Mouse (Mus musculus): ENCODE measurements at regions not wholly inside any gene's neighbourhood (a gene's known extent, or its start where the extent isn't known, plus 50 kb on each side); places are given as distances from the start of the nearest gene placed in this dataset.

GRCm38 (mm10) chr19:27558199-27558598, 128.6 kb upstream of the Pum3 start:
- 47% methylated on average over 3 of the region's 3 CpGs for WGBS (ENCODE audit: insufficient replicate concordance)

GRCm38 (mm10) chr19:27556697-27557096, 127.1 kb upstream of the Pum3 start:
- H3K9me3 ChIP-seq (replicated peaks): no peaks in the 10 kb centered on the region
- no peak overlapping the region for H3K4me2 ChIP-seq
- H3K4me3 ChIP-seq: no peak overlapping the region
- ATAC-seq: no peak
- H3K27ac ChIP-seq: no peak overlapping the region
- no peaks in the 10 kb centered on the region for H3K36me3 ChIP-seq
- WGBS (ENCODE audit: insufficient replicate concordance): 78% methylated on average over 4 of the region's 4 CpGs
- H3K9ac ChIP-seq: no peak overlapping the region
- H3K27me3 ChIP-seq (replicated peaks): no peaks in the 10 kb centered on the region
- no peaks in the 10 kb centered on the region for H3K4me1 ChIP-seq

More at GRCm38 (mm10) chr19:27558199-27558598, 128.6 kb upstream of the Pum3 start:
- Histone ChIP-seq H3K4me1 (no peaks in the 10 kb centered on the region), H3K4me2 (no peak overlapping the region), H3K27ac (no peak overlapping the region), H3K36me3 (no peaks in the 10 kb centered on the region), H3K9me3 (replicated peaks) (no peaks in the 10 kb centered on the region), H3K4me3 (no peak overlapping the region), H3K9ac (no peak overlapping the region), H3K27me3 (replicated peaks) (no peaks in the 10 kb centered on the region)
- ATAC-seq: no peak

- no peak overlapping the region for H3K4me2 ChIP-seq
- no peak overlapping the region for H3K9ac ChIP-seq
- H3K36me3 ChIP-seq: no peaks in the 10 kb centered on the region
- H3K4me1 ChIP-seq: no peaks in the 10 kb centered on the region
- WGBS (ENCODE audit: insufficient replicate concordance): 85% methylated on average over 4 of the region's 4 CpGs
- no peak overlapping the region for H3K4me3 ChIP-seq
- no peaks in the 10 kb centered on the region for H3K9me3 ChIP-seq (replicated peaks)
- no peaks in the 10 kb centered on the region for H3K27me3 ChIP-seq (replicated peaks)
- ATAC-seq: no peak
- H3K27ac ChIP-seq: no peak overlapping the region
These were observed 125.2 kb upstream of the Pum3 start for GRCm38 (mm10) chr19:27554841-27555240.

- H3K9me3 ChIP-seq (replicated peaks): no peaks in the 10 kb centered on the region
- no peak for ATAC-seq
- WGBS (ENCODE audit: insufficient replicate concordance): 74% methylated on average over 11 of the region's 11 CpGs
These were observed 123.6 kb upstream of the Pum3 start for GRCm38 (mm10) chr19:27553266-27553665.

GRCm38 (mm10) chr19:27537746-27538145, 108.1 kb upstream of the Pum3 start:
- WGBS (ENCODE audit: insufficient replicate concordance): 68% methylated on average over 3 of the region's 3 CpGs
- Histone ChIP-seq H3K4me1 (no peaks in the 10 kb centered on the region), H3K9ac (no peak overlapping the region), H3K27me3 (replicated peaks) (no peaks in the 10 kb centered on the region), H3K4me3 (no peak overlapping the region), H3K9me3 (replicated peaks) (no peaks in the 10 kb centered on the region), H3K27ac (no peak overlapping the region), H3K36me3 (no peaks in the 10 kb centered on the region), H3K4me2 (no peak overlapping the region)
- no peak for ATAC-seq

More at GRCm38 (mm10) chr19:27553266-27553665, 123.6 kb upstream of the Pum3 start:
- Histone ChIP-seq H3K4me3 (no peak overlapping the region), H3K27me3 (replicated peaks) (no peaks in the 10 kb centered on the region), H3K36me3 (no peaks in the 10 kb centered on the region), H3K4me2 (no peak overlapping the region), H3K27ac (no peak overlapping the region), H3K4me1 (no peaks in the 10 kb centered on the region), H3K9ac (no peak overlapping the region)

- Histone ChIP-seq H3K4me3 (no peak overlapping the region), H3K9me3 (replicated peaks) (no peaks in the 10 kb centered on the region), H3K4me1 (no peaks in the 10 kb centered on the region), H3K4me2 (no peak overlapping the region), H3K36me3 (no peaks in the 10 kb centered on the region), H3K27ac (no peak overlapping the region), H3K27me3 (replicated peaks) (no peaks in the 10 kb centered on the region), H3K9ac (no peak overlapping the region)
- ATAC-seq: no peak
- 61% methylated on average over 9 of the region's 9 CpGs for WGBS (ENCODE audit: insufficient replicate concordance)
These were observed 107.4 kb upstream of the Pum3 start for GRCm38 (mm10) chr19:27537066-27537465.

GRCm38 (mm10) chr19:27527940-27528558, 98.4 kb upstream of the Pum3 start:
- no peaks in the 10 kb centered on the region for H3K27me3 ChIP-seq (replicated peaks)
- H3K4me3 ChIP-seq: no peak overlapping the region
- no peaks in the 10 kb centered on the region for H3K4me1 ChIP-seq
- H3K4me2 ChIP-seq: no peak overlapping the region
- ATAC-seq: no peak
- H3K36me3 ChIP-seq: no peaks in the 10 kb centered on the region
- no peak overlapping the region for H3K9ac ChIP-seq
- H3K27ac ChIP-seq: no peak overlapping the region
- H3K9me3 ChIP-seq (replicated peaks): no peaks in the 10 kb centered on the region
- 60% methylated on average over 6 of the region's 6 CpGs for WGBS (ENCODE audit: insufficient replicate concordance)

- Histone ChIP-seq H3K4me2 (no peak overlapping the region), H3K27ac (no peak overlapping the region), H3K9me3 (replicated peaks) (no peaks in the 10 kb centered on the region), H3K36me3 (no peaks in the 10 kb centered on the region), H3K27me3 (replicated peaks) (no peaks in the 10 kb centered on the region), H3K4me3 (no peak overlapping the region), H3K9ac (no peak overlapping the region), H3K4me1 (no peaks in the 10 kb centered on the region)
- ATAC-seq: no peak
- WGBS (ENCODE audit: insufficient replicate concordance): 65% methylated on average over 5 of the region's 5 CpGs
These were observed 89.9 kb upstream of the Pum3 start for GRCm38 (mm10) chr19:27519326-27520061.

- Histone ChIP-seq H3K9me3 (replicated peaks) (no peaks in the 10 kb centered on the region), H3K9ac (no peak overlapping the region), H3K4me2 (no peak overlapping the region), H3K36me3 (no peaks in the 10 kb centered on the region), H3K27me3 (replicated peaks) (no peaks in the 10 kb centered on the region), H3K4me1 (no peaks in the 10 kb centered on the region), H3K27ac (no peak overlapping the region), H3K4me3 (no peak overlapping the region)
- ATAC-seq: no peak
- 75% methylated on average over 3 of the region's 3 CpGs for WGBS (ENCODE audit: insufficient replicate concordance)
These were observed 84.6 kb upstream of the Pum3 start for GRCm38 (mm10) chr19:27514267-27514666.

- WGBS (ENCODE audit: insufficient replicate concordance): 42% methylated on average over 1 of the region's 1 CpGs
- Histone ChIP-seq H3K9ac (no peak overlapping the region), H3K27ac (no peak overlapping the region), H3K36me3 (no peaks in the 10 kb centered on the region), H3K4me1 (no peaks in the 10 kb centered on the region), H3K4me2 (no peak overlapping the region), H3K9me3 (replicated peaks) (no peaks in the 10 kb centered on the region), H3K4me3 (no peak overlapping the region), H3K27me3 (replicated peaks) (no peaks in the 10 kb centered on the region)
- ATAC-seq: no peak
These were observed 83.9 kb upstream of the Pum3 start for GRCm38 (mm10) chr19:27513535-27513934.

GRCm38 (mm10) chr19:27511340-27511739, 81.7 kb upstream of the Pum3 start:
- Histone ChIP-seq H3K4me1 (no peaks in the 10 kb centered on the region), H3K36me3 (no peaks in the 10 kb centered on the region), H3K4me2 (no peak overlapping the region), H3K27ac (no peak overlapping the region), H3K9ac (no peak overlapping the region), H3K27me3 (replicated peaks) (no peaks in the 10 kb centered on the region), H3K4me3 (no peak overlapping the region), H3K9me3 (replicated peaks) (no peaks in the 10 kb centered on the region)
- 50% methylated on average over 6 of the region's 6 CpGs for WGBS (ENCODE audit: insufficient replicate concordance)
- no peak for ATAC-seq

- no peak for ATAC-seq
- Histone ChIP-seq H3K36me3 (no peaks in the 10 kb centered on the region), H3K27me3 (replicated peaks) (no peaks in the 10 kb centered on the region), H3K9ac (no peak overlapping the region), H3K4me1 (no peaks in the 10 kb centered on the region), H3K4me3 (no peak overlapping the region), H3K9me3 (replicated peaks) (no peaks in the 10 kb centered on the region), H3K4me2 (no peak overlapping the region), H3K27ac (no peak overlapping the region)
- 52% methylated on average over 6 of the region's 6 CpGs for WGBS (ENCODE audit: insufficient replicate concordance)
These were observed 80.5 kb upstream of the Pum3 start for GRCm38 (mm10) chr19:27509956-27510639.

All from liver, embryonic 12.5 days (tissue).